Mouse (Mus musculus) cerebellum, postnatal 10 days (tissue): ENCODE results near the gene Fen1.
A peak's percentile ranks its signal among the peaks of the same experiment; 100 is the strongest.

Source experiments
- DNase-seq, 2 experiments: peaks; one replicate each; pipeline ENCODE4 v3.0.0; 2021; ENCODE audit warnings: mixed read lengths in 2 of 2

Gene Fen1

DNA sequence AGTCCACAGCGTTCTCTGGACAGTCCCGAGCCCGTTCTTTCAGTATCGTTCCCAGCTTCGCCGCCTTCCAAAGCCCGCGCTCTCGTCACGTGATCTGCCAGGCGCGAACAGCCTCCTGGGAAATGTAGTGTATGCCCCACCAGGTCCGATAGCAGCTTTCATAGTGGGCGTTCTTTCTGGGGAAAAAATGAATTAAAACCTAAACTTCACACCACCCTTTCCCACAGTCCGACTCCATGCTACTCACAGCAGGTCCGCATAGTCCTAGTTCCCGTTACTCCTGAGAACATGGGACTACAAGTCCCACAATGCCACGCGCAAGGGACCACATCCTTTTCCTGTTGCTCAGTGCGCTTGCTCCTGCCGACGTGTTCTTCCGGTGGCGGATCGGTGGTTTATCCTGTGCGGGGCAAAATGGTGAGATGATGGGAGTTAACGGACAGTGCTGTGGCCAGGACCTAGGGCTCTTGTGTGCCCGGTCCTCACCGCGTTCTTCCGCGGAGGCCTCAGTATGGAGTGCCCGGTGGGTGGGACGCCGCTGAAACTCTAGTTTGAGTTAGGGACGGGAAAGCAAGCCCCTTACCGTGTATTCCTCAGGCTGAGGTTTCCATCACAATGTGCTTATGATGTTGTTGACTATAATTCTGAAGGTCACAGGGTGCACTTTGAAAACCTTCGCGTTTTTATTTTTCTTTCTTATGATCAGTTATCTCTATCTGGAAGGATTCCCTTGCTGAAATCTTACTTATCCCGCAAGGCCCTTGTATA is at the start of gene Fen1, which contains the start of gene Tmem258:
Fen1 (minus strand) TSS at position 322 of the 768 bp plus-strand sequence.
Tmem258 (plus strand) TSS at position 167 of the 768 bp plus-strand sequence.
- DNase-seq, result peak; percentile 95 to 97

DNA sequence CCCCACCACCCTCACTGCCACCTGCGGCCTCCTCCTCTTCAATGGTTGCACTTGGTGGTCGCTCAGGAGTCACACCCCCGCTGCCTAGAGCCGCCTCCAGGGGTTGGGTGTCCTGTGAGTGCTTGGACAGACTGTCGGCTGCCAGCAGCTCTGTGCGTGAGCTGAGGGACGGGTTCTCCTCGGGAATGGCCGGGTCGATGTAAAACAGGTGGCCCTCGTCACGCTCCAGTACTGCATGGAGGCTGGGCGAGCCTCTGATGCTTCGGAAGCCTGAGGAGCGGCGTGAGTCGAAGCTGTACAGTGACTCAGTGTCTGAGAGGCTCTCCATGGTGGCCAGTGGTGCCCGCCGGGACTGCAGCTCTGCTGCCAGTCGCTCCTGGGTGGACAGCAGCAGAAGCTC is 44.2 kb upstream of the Fen1 start:
- no peak for DNase-seq

DNA sequence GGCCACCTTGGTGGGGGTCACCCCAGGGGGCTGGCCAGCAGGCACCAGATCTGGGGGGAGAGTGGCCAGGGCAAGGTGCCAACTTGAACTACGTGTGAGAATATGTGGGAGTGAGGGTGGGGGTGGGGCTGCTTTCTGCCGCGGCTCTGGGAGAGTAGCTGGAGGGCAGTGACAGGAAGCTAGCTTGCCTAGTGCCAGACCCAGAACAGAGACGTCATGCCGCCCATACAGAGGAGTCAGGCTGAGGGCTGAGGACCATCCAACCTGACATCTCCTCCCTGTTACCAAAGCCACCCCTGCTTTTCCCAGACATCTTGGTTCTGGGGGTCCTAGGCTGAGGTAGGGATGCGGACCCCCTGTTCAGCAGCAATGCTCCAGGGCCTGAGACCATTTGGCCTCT is 43.2 kb upstream of the Fen1 start:
- DNase-seq, result no peak

DNA sequence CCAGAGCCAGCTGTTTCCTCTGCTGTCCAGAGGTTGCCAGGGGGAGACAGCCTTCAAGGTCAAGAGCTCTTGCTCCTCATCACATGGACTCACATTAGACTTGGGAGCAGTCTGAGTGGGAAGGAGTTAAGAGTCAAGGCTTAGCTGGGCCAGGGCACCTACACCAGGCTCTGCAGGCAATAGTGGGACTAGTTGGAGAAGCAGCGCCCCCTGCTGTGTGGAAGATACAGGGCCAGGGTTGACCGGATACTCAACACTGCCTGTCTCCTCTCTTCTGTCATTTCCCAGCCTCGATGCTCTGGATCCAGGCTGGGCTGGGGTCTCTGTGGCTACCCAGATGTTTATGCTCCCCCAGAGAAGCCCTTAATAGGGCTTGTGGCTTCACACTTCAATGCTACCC is 40.2 kb upstream of the Fen1 start:
- DNase-seq, result peak; percentile 62 to 63

DNA sequence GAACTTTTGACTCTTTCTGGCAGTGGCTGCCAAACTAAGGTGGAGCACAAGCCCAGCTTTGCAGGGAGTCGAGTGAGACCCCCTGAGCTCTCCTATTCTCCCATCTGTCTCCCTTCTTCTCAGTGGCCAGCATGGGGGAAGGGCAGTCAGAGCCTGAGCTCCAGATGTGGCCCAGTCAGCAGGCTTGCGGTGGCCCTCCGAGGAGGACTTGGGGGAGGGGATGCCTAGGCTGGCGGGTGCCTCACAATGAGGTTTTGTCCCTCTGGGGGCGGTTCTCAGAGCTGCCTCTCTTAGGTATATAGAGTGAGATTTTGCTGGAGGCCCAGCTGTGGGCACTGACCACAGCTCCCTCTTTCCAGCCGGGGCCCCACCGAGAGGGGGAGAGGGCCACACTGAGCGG is 38.9 kb upstream of the Fen1 start:
- DNase-seq, result peak in 1 of 2 experiments; percentile 39

DNA sequence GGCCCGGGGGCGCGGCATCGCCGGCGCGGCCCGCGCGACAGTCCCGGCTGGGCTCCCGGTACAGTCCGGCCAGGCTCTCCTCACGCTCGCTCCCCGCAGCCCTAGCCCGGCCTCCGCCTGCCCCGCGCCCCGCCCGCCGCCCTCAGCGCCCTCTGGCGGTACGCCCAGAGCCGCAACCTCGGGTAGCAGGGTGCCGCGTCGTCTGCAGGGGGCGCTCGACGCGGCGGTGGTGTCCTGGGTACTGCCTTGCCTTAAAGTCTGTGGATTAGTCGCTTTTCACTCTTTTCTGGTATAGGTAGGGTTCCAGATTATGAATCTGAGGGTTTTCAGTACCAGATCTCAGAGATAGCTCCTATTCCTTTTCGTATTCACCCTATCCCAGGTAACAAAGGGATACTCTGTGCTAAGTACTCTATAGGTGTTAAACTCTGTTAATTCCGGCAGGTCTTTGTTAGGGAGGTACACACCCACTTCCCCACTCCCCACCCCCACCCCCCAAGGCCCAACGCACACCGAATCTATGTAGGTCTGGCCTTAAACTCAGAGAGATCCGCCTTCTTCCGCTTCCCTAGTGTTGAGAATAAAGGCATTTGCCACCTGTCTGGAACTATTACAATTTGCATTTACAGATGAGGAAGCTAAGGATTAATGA is 36.8 kb upstream of the Fen1 start, which contains the start of gene Myrf:
Myrf (minus strand) TSS at position 95 of the 652 bp plus-strand sequence.
- DNase-seq, result peak; percentile 85 to 86

DNA sequence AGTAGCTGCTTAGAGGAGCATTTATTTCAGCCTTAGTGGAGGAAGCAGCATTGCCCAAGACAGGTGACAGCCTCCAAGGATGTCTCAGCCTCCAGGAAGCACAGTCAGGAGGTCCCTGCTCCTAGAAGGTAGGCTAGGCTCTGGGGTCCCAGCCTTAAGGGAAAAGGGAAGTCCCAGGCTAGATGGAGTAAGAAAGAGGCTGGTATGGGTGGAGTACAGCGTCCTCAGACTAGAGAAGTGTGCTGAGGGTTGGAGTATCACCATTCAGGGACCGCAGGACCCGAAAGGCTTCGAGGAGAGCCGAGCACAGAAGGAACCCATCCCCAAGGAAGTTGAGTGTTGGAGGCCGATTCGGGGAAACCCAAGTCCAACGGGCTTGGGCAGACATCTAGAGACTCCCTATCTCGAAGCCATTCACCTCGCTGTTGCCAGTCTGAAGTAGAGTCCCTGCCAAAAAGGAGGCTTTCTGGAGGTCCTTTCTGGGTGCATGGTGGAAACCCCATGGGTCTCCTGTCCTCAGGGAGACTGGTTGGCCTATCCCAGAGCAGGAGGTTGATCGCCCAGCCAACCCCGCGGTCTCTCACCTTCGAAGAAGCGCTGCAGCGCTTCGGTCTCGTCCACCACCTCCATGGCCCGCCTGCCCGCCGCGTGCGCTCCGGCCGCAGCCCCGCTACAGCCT is 36.1 kb upstream of the Fen1 start:
- DNase-seq, result no peak

DNA sequence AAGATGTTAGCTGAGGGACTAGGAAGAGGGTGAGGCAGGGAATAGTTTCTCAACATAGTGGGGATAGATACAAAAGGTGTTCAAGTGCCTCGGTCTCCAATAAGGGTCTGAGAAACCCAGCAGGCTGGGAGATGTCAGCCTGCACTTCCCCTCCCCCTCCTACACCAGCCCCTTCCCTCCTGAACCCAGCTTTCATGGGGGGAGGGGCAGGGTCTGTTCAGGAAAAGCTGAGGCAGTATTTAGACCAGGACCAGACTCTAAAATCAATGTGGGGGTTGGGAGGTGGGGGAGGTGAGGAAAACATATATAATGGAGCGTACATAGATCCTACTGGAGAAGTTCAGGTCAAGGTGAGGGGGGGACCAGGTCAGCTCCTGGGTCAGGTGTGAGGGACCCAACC is 35.5 kb upstream of the Fen1 start:
- no peak for DNase-seq

DNA sequence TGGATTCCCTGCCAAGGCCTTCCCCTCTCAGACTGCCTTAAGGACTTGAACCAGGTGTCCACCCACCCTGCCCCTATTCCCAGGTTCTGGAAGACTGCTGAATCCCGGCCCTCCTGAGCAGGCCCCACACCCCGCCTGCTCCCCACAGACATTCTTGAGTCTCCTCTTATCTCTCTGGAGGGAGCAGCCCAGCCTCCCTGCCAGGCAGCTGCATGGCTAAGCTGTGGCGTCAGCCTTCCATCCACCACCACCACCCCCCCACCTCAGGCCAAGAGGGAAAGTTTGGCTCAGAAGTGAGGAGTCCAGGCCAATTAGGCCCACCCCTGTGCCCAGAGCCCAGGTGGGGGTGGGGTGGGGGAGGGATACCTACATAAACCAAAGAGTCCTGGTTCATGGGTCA is 34.5 kb upstream of the Fen1 start:
- DNase-seq, result no peak

DNA sequence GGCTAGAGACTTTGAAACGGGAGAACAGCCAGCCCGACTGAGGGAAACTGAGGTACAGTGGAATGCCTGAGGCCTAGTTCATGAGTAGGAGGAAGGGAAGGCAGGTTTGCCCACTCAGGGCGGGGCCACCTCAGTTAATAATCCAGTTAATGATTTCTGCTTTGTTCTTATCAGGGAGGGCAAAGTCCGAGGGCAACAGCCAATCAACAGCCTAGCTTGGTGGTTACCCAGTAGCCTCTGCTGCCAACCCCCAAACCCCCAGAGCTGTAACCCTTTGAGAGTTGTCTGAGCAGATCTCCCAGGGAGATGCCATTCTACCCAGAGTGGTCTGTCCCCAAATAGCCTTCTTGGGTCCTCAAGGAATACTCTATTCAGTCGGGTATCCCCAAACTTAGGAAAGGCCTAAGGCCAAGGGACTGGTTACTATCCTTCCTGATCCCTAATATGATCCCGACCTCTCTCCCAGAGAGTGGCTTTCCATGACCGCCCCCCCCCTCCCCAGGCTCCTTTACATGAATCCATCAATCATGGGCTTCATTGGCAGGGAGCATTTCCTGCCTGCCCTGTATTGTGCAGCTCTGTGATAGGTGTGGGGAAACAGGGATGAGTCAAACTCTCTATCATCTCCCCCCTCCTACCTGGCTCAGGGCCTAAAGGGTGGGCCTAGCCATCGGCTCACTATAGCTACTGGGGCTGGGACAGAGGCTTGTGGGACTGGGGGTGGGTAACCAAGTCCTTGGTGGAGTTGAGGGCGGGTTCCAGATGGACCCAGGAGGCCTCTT is 32.0 kb upstream of the Fen1 start:
- no peak for DNase-seq

DNA sequence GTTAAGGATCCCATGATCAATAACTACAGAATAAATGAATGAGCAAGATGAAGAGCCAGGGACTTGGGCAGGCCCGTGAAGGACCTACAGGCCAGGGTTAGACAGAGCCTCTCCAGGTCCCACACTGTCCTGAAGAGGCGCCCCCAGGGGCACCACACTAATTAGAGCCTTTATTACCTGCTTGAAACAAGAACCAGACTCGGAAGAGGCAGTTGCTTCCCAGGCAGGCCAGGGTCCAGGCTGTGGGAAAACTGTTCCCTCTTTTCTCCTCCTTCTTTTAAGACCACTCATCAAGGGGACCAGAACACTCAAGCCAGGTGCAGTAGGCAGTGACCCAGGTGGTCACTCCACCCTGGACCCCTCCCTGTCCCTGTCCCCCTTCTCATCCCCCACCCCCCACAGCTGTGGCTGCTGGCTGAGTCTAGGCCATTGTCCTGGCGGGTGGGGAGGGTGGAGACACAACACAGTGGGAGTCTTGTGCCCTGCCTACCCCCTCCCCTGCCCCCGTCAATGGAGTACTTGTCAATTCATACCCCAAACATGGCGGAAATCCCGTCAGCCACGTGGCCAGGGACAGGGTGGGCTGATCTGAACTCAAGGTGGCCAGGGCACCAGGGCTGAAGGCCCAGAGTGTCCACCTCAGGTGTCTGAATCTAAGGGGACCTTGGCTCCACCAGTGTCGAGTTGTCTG is 28.5 kb upstream of the Fen1 start:
- peak in 1 of 2 experiments; percentile 33 for DNase-seq

DNA sequence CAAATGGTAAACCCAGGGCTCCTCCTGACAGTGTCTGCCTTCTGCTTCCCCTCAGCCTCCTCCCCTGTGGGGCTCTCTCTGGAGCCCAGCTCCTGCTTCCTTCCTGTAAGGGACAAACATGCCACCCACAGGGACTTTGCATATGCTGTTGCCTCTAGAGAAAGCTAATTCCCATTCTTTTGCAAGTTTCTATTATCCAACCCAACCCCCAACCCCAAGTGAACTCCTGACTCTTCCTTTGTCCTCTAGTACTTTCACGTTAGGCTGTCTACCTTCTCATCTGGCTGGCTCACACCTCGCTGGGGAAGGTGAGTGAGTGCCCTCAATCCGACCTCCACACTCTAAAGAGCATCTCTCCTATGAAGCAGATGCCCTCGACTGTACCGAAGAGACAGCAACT is 27.9 kb upstream of the Fen1 start:
- no peak for DNase-seq

DNA sequence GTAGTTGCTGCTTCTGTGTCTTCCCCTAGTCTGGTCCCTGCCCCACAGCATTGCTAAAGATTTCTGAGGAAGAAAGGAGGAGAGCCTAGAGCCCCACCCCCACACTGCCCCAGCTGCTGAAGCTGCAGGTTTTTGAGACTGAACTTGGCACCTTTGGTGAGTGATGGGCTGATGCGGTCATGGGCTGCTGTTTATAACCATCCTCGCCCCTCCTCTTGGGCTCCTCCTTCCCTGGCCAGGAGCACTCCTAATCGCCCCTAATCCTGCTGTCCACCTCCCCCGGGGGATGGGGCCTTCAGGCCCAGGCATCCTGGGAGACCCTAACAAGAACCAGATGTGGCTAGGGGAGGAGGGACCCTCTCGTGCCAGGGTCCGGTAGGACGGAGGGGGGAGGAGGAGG is 27.0 kb upstream of the Fen1 start:
- DNase-seq, result no peak

DNA sequence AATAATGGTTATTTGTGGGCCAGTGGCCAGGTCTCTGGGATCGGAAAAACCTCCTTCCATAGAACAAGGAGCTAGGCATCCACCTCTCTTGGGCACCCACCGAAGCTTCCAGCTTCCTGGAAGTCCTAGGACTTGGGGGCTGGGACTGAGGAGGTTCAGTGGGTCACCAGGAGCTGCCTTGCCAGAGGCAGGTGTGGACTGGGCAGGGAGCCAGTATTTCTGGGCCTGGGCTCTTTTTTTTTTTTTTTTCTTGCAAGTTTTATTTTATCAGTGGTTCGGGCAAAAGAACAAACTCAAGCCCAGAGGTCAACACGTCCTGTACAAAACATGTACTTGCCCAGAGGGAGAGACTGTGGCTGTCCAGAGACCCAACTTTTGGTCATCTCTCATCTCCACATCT is 21.8 kb upstream of the Fen1 start:
- no peak for DNase-seq

DNA sequence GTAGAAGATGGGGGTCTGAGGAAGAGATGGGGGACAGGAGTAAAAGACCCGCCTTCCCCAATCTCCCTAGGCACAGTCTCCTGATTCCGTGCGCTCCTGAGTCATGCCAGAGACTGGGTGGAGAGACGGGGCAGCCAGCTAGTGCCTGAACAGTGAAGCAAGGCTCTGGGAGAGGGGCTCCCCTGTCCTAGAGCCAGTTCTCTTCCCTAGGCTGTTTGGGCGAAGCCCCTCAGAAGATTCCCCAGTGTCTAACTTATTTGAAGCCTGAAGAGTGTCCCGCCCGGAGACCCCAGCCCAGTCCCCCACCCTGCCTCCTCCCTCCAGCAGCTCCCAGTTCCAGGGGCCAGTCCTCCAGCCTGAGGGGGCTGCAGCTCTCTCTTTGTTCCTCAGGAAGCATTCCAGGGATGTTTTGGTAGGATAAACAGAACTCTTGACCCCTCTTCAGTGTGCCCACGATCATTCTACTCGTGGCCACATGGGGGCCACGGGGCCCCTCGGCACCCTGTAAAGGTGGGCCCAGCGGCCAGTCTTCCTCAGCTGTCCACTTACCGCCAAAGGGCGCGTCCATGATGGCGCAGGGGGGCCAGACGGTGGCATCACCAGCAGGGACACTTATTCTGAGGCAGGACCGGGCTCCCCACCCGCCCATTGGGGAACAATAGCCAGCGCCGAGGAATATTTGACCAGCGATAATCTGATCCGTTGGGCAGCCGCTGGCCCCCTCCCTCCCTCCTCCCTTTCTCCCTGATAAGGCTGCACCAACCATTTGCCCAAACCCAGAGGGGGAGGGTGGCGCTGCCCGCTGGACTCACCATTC is 20.9 kb upstream of the Fen1 start:
- DNase-seq, result no peak

DNA sequence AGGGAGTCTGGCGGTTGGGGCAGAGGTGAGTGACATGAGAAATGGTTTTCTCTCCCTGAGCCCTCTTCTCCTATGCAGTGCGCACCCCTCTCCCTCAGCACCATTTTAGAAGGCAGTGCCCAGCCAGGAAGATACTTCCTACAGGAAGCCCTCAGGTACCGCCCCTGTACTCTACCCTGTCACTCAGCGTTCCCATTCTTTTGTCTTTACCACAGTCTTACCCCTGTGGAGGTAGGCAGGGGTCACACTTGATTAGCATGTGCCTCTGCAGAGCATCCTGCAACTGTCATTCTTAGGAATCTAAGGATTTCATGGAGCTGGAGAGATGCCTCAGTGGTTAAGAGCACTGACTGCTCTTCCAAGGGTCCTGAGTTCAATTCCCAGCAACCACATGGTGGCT is 19.6 kb upstream of the Fen1 start:
- DNase-seq, result no peak

DNA sequence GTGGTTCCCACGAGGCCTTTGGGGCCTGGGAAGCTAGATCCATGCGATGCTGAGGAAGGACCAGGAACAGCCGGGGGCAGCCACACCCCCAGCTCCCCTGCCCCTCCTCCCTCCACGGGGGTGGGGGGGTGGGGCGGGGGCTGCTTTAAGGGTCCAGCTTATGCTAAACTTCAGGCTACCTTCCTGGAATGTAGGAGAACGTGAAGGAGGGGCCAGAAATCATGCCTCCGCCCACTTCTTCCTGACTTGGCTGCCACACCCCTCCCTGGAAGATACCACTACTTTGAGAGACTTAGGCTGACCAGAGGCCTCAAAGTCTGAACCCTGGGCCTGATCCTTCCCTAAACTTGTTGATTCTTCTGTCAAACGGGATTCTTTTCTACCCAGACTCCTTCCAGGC is 18.7 kb upstream of the Fen1 start:
- DNase-seq, result no peak

DNA sequence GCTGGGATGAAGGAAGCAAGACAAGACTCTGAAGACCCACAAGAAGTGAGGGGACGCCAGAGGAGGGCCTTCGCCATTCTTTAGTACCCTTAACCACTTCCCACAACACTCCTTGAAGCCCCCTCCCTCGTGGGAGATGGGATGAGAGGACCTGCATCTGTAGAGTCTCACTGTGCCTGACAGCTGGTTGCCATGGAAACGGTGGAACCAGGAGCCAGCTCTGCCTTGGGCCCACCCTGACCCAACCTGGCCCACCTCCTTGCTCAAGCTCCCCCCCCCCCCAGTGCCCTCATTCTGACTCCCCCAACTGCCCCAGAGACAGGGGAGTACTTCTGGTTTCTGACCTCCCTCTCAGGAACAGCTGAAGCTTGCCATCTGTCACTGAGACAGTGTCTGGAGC is 17.6 kb upstream of the Fen1 start:
- DNase-seq, result no peak

DNA sequence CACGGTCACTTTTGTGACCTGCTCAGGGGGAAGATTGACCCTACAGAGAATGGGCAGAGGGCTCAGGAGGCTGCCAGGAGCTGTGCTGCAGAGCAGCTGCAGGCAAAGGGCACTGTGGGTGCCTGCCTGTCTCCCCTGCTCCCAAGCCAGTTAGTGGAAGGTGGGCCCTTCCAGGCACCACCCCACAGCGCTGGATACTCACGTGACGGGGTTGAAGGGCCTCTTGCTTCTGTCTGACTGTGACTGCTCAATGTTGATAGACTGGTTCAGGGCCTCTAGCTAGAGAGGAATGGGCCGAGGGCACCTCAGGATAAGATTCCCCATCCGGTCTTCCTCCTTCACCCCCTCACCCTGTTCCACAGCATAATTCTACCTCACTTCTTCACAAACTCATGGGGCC is 15.6 kb upstream of the Fen1 start:
- DNase-seq, result no peak

DNA sequence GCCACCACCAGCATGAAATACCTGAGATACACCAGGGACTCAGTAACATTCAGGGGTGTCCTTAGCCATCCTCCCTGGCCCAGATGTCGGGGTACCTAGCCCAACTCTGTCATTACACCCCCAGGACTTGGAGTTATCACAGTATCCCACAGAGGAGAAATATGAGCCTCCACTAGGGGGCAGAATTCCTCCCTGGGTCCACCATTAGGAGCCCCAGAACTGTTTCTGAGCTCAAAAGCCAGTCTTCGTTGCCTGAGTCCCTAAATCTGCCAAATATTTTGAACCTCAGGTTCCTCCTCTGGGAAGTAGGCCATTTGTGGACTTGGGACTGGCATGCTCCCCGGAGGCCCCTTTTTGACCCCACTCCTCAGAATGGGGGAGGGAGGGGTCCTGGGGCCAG is 15.1 kb upstream of the Fen1 start:
- DNase-seq, result peak; percentile 66 to 76

DNA sequence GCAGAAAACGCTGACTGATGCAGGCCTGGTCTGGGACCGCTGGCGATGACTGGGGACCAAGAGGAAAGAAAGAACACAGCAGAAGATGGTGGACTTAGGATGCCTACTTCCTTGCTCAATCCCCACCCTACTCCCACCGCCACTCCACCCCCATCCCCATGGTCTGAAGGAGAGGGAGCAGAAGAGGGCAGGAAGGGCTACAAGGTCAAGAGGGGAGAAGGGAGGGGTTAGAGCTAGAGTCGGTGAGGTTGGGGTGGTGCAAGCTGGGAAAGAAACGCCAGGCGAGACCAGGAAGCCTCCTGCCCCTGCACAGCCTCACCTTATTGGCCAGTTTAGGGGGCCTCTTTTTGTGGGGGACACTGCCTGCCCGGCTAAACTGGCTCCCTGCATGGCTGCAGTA is 12.1 kb upstream of the Fen1 start:
- no peak for DNase-seq
